Mouse (Mus musculus): ENCODE measurements around the gene Adamts17.

Adamts17 gene

GRCm38 (mm10) chr7:66843846-66844245 is 4.3 kb downstream of the Adamts17 start:
- DNase-seq (ENCODE audit: extremely low read depth, low read depth): no peak

GRCm38 (mm10) chr7:66846582-66846981 is 7.0 kb downstream of the Adamts17 start:
- no peak for DNase-seq (ENCODE audit: extremely low read depth, low read depth)

GRCm38 (mm10) chr7:66847299-66847698 is 7.8 kb downstream of the Adamts17 start:
- no peak for DNase-seq (ENCODE audit: extremely low read depth, low read depth)

GRCm38 (mm10) chr7:66849316-66849715 is 9.8 kb downstream of the Adamts17 start:
- DNase-seq (ENCODE audit: extremely low read depth, low read depth): no peak

GRCm38 (mm10) chr7:66852164-66852563 is 12.6 kb downstream of the Adamts17 start:
- no peak for DNase-seq (ENCODE audit: extremely low read depth, low read depth)

- DNase-seq (ENCODE audit: extremely low read depth, low read depth): no peak
Measured at GRCm38 (mm10) chr7:66857610-66858009, 18.1 kb downstream of the Adamts17 start.

GRCm38 (mm10) chr7:66858247-66859075 is 18.9 kb downstream of the Adamts17 start:
- DNase-seq (ENCODE audit: extremely low read depth, low read depth): no peak

- DNase-seq (ENCODE audit: extremely low read depth, low read depth): no peak
Measured at GRCm38 (mm10) chr7:66859220-66859619, 19.7 kb downstream of the Adamts17 start.

GRCm38 (mm10) chr7:66866944-66867718 is 27.6 kb downstream of the Adamts17 start:
- DNase-seq (ENCODE audit: extremely low read depth, low read depth): no peak

GRCm38 (mm10) chr7:66867719-66868501 is 28.4 kb downstream of the Adamts17 start:
- DNase-seq (ENCODE audit: extremely low read depth, low read depth): no peak

- no peak for DNase-seq (ENCODE audit: extremely low read depth, low read depth)
Measured at GRCm38 (mm10) chr7:66871520-66871919, 32.0 kb downstream of the Adamts17 start.

GRCm38 (mm10) chr7:66871940-66872511 is 32.5 kb downstream of the Adamts17 start:
- no peak for DNase-seq (ENCODE audit: extremely low read depth, low read depth)

- DNase-seq (ENCODE audit: extremely low read depth, low read depth): no peak
Measured at GRCm38 (mm10) chr7:66873235-66873634, 33.7 kb downstream of the Adamts17 start.

GRCm38 (mm10) chr7:66891431-66891830 is 51.9 kb downstream of the Adamts17 start:
- no peak for DNase-seq (ENCODE audit: extremely low read depth, low read depth)

GRCm38 (mm10) chr7:66892096-66892495 is 52.6 kb downstream of the Adamts17 start:
- DNase-seq (ENCODE audit: extremely low read depth, low read depth): no peak

- no peak for DNase-seq (ENCODE audit: extremely low read depth, low read depth)
Measured at GRCm38 (mm10) chr7:66902376-66902775, 62.8 kb downstream of the Adamts17 start.

GRCm38 (mm10) chr7:66903014-66903413 is 63.5 kb downstream of the Adamts17 start:
- no peak for DNase-seq (ENCODE audit: extremely low read depth, low read depth)

GRCm38 (mm10) chr7:66905941-66906340 is 66.4 kb downstream of the Adamts17 start:
- no peak for DNase-seq (ENCODE audit: extremely low read depth, low read depth)

GRCm38 (mm10) chr7:66912866-66913265 is 73.3 kb downstream of the Adamts17 start:
- DNase-seq (ENCODE audit: extremely low read depth, low read depth): no peak

GRCm38 (mm10) chr7:66923595-66923994 is 84.1 kb downstream of the Adamts17 start:
- DNase-seq (ENCODE audit: extremely low read depth, low read depth): no peak

GRCm38 (mm10) chr7:66924104-66924503 is 84.6 kb downstream of the Adamts17 start:
- no peak for DNase-seq (ENCODE audit: extremely low read depth, low read depth)

Measured in MEL-GATA-1-ER (cell line).